Mouse (Mus musculus): ENCODE results near the gene Oaz2. TPM values are rescaled to one million over a fixed set of nuclear protein-coding genes. Genes with fewer than 3 reads are reported as not detected.
"Not testable (repeated sequence)": the region's sequence is repeated elsewhere in the genome, so short reads cannot be mapped to it uniquely, and the experiment has no call there.

The Oaz2 gene
- polyA plus RNA-seq, 1 experiment from 2014 or later: 204 TPM

GRCm38 (mm10) chr9:65681634-65681940 lies 13.8 kb downstream of the Oaz2 start:
- 95% methylated on average over 2 of the region's 2 CpGs for WGBS
- peaks cover 43% of the 10 kb centered on the region for H3K4me1 ChIP-seq
- no peak overlapping the region for H3K4me3 ChIP-seq
- DNase-seq (ENCODE audit: extremely low spot score, low spot score): no peak
- H3K36me3 ChIP-seq (replicated peaks): peaks cover 24% of the 10 kb centered on the region
- H3K27ac ChIP-seq: no peak overlapping the region
- no peaks in the 10 kb centered on the region for H3K27me3 ChIP-seq (ENCODE audit: poor library complexity, severe bottlenecking)
- no peaks in the 10 kb centered on the region for H3K9me3 ChIP-seq

- Histone ChIP-seq H3K4me3 (no peak overlapping the region), H3K27me3 (ENCODE audit: poor library complexity, severe bottlenecking) (no peaks in the 10 kb centered on the region), H3K4me1 (peaks cover 40% of the 10 kb centered on the region), H3K9me3 (no peaks in the 10 kb centered on the region), H3K36me3 (replicated peaks) (peaks cover 30% of the 10 kb centered on the region), H3K27ac (no peak overlapping the region)
- WGBS: 87% methylated on average over 3 of the region's 3 CpGs
- DNase-seq (ENCODE audit: extremely low spot score, low spot score): no peak
Measured at GRCm38 (mm10) chr9:65682183-65682582, 14.4 kb downstream of the Oaz2 start.

- peaks cover 32% of the 10 kb centered on the region for H3K4me1 ChIP-seq
- H3K27me3 ChIP-seq (ENCODE audit: poor library complexity, severe bottlenecking): no peaks in the 10 kb centered on the region
- H3K9me3 ChIP-seq: no peaks in the 10 kb centered on the region
- H3K4me3 ChIP-seq: no peak overlapping the region
- WGBS: 91% methylated on average over 1 of the region's 1 CpGs
- peaks cover 39% of the 10 kb centered on the region for H3K36me3 ChIP-seq (replicated peaks)
- DNase-seq (ENCODE audit: extremely low spot score, low spot score): no peak
- no peak overlapping the region for H3K27ac ChIP-seq
Measured at GRCm38 (mm10) chr9:65682994-65683393, 15.2 kb downstream of the Oaz2 start.

- peaks cover 15% of the 10 kb centered on the region for H3K4me1 ChIP-seq
- H3K9me3 ChIP-seq: no peaks in the 10 kb centered on the region
- no peak for DNase-seq (ENCODE audit: extremely low spot score, low spot score)
- WGBS: 94% methylated on average over 2 of the region's 2 CpGs
- H3K27ac ChIP-seq: no peak overlapping the region
- H3K27me3 ChIP-seq (ENCODE audit: poor library complexity, severe bottlenecking): no peaks in the 10 kb centered on the region
- peaks cover 49% of the 10 kb centered on the region for H3K36me3 ChIP-seq (replicated peaks)
- no peak overlapping the region for H3K4me3 ChIP-seq
Measured at GRCm38 (mm10) chr9:65684704-65685103, 16.9 kb downstream of the Oaz2 start.

- not testable (repeated sequence) for H3K27ac ChIP-seq; H3K4me3 ChIP-seq; H3K9me3 ChIP-seq; DNase-seq (ENCODE audit: extremely low spot score, low spot score); H3K27me3 ChIP-seq (ENCODE audit: poor library complexity, severe bottlenecking)
- H3K4me1 ChIP-seq: peaks cover 29% of the 10 kb centered on the region
- peaks cover 86% of the 10 kb centered on the region for H3K36me3 ChIP-seq (replicated peaks)
- WGBS: 74% methylated on average over 2 of the region's 2 CpGs
Measured at GRCm38 (mm10) chr9:65689869-65690268, 22.1 kb downstream of the Oaz2 start.

GRCm38 (mm10) chr9:65692466-65692865 lies 24.7 kb downstream of the Oaz2 start:
- 42% methylated on average over 3 of the region's 3 CpGs for WGBS
- Histone ChIP-seq H3K27ac (peak overlapping the region; percentile 63; the same call in 1 of the 2 replicates), H3K4me1 (peaks cover 29% of the 10 kb centered on the region), H3K36me3 (replicated peaks) (peaks cover 88% of the 10 kb centered on the region), H3K4me3 (no peak overlapping the region), H3K9me3 (no peaks in the 10 kb centered on the region), H3K27me3 (ENCODE audit: poor library complexity, severe bottlenecking) (no peaks in the 10 kb centered on the region)
- no peak for DNase-seq (ENCODE audit: extremely low spot score, low spot score)

- DNase-seq (ENCODE audit: extremely low spot score, low spot score): no peak
- WGBS: 37% methylated on average over 5 of the region's 5 CpGs
- Histone ChIP-seq H3K9me3 (no peaks in the 10 kb centered on the region), H3K27ac (peak overlapping the region; percentile 63), H3K4me3 (no peak overlapping the region), H3K27me3 (ENCODE audit: poor library complexity, severe bottlenecking) (no peaks in the 10 kb centered on the region), H3K36me3 (replicated peaks) (peaks cover 88% of the 10 kb centered on the region), H3K4me1 (peaks cover 29% of the 10 kb centered on the region)
Measured at GRCm38 (mm10) chr9:65692959-65693603, 25.3 kb downstream of the Oaz2 start.

GRCm38 (mm10) chr9:65695646-65696045 lies 27.8 kb downstream of the Oaz2 start:
- peaks cover 29% of the 10 kb centered on the region for H3K4me1 ChIP-seq
- H3K9me3 ChIP-seq: no peaks in the 10 kb centered on the region
- 89% methylated on average over 3 of the region's 3 CpGs for WGBS
- peaks cover 97% of the 10 kb centered on the region for H3K36me3 ChIP-seq (replicated peaks)
- no peaks in the 10 kb centered on the region for H3K27me3 ChIP-seq (ENCODE audit: poor library complexity, severe bottlenecking)
- H3K27ac ChIP-seq: no peak overlapping the region
- DNase-seq (ENCODE audit: extremely low spot score, low spot score): no peak
- no peak overlapping the region for H3K4me3 ChIP-seq

GRCm38 (mm10) chr9:65696337-65696736 lies 28.5 kb downstream of the Oaz2 start:
- Histone ChIP-seq H3K9me3 (no peaks in the 10 kb centered on the region), H3K27me3 (ENCODE audit: poor library complexity, severe bottlenecking) (no peaks in the 10 kb centered on the region), H3K27ac (no peak overlapping the region), H3K4me3 (no peak overlapping the region), H3K36me3 (replicated peaks) (peaks cover 97% of the 10 kb centered on the region), H3K4me1 (peaks cover 29% of the 10 kb centered on the region)
- no peak for DNase-seq (ENCODE audit: extremely low spot score, low spot score)

- no peak overlapping the region for H3K4me3 ChIP-seq
- H3K9me3 ChIP-seq: no peaks in the 10 kb centered on the region
- H3K27me3 ChIP-seq (ENCODE audit: poor library complexity, severe bottlenecking): no peaks in the 10 kb centered on the region
- H3K4me1 ChIP-seq: peaks cover 21% of the 10 kb centered on the region
- peaks cover 100% of the 10 kb centered on the region for H3K36me3 ChIP-seq (replicated peaks)
- 86% methylated on average over 7 of the region's 7 CpGs for WGBS
- DNase-seq (ENCODE audit: extremely low spot score, low spot score): no peak
- no peak overlapping the region for H3K27ac ChIP-seq
Measured at GRCm38 (mm10) chr9:65697356-65697755, 29.6 kb downstream of the Oaz2 start.

GRCm38 (mm10) chr9:65697992-65698391 lies 30.2 kb downstream of the Oaz2 start:
- H3K27ac ChIP-seq: no peak overlapping the region
- H3K36me3 ChIP-seq (replicated peaks): peaks cover 100% of the 10 kb centered on the region
- H3K9me3 ChIP-seq: no peaks in the 10 kb centered on the region
- H3K4me1 ChIP-seq: peaks cover 15% of the 10 kb centered on the region
- H3K27me3 ChIP-seq (ENCODE audit: poor library complexity, severe bottlenecking): no peaks in the 10 kb centered on the region
- no peak overlapping the region for H3K4me3 ChIP-seq
- no peak for DNase-seq (ENCODE audit: extremely low spot score, low spot score)

GRCm38 (mm10) chr9:65700504-65700903 lies 32.7 kb downstream of the Oaz2 start:
- Histone ChIP-seq H3K9me3 (no peaks in the 10 kb centered on the region), H3K4me1 (no peaks in the 10 kb centered on the region), H3K36me3 (replicated peaks) (peaks cover 96% of the 10 kb centered on the region), H3K27ac (no peak overlapping the region), H3K27me3 (ENCODE audit: poor library complexity, severe bottlenecking) (no peaks in the 10 kb centered on the region), H3K4me3 (no peak overlapping the region)
- 91% methylated on average over 6 of the region's 6 CpGs for WGBS
- no peak for DNase-seq (ENCODE audit: extremely low spot score, low spot score)

- no peak overlapping the region for H3K27ac ChIP-seq
- H3K4me3 ChIP-seq: no peak overlapping the region
- no peak for DNase-seq (ENCODE audit: extremely low spot score, low spot score)
- no peaks in the 10 kb centered on the region for H3K9me3 ChIP-seq
- H3K27me3 ChIP-seq (ENCODE audit: poor library complexity, severe bottlenecking): no peaks in the 10 kb centered on the region
- H3K4me1 ChIP-seq: no peaks in the 10 kb centered on the region
- H3K36me3 ChIP-seq (replicated peaks): peaks cover 90% of the 10 kb centered on the region
- 92% methylated on average over 9 of the region's 9 CpGs for WGBS
Measured at GRCm38 (mm10) chr9:65702286-65702685, 34.5 kb downstream of the Oaz2 start.

- no peak for DNase-seq (ENCODE audit: extremely low spot score, low spot score)
- Histone ChIP-seq H3K27ac (no peak overlapping the region), H3K9me3 (no peaks in the 10 kb centered on the region), H3K27me3 (ENCODE audit: poor library complexity, severe bottlenecking) (no peaks in the 10 kb centered on the region), H3K36me3 (replicated peaks) (peaks cover 81% of the 10 kb centered on the region), H3K4me1 (no peaks in the 10 kb centered on the region), H3K4me3 (no peak overlapping the region)
- 88% methylated on average over 7 of the region's 7 CpGs for WGBS
Measured at GRCm38 (mm10) chr9:65703241-65703640, 35.4 kb downstream of the Oaz2 start.

All from forebrain, embryonic 10.5 days (tissue).